Mouse (Mus musculus): Measurements from ENCODE around the gene Zfp185. TPM values are rescaled to one million over a fixed set of nuclear protein-coding genes. Genes with fewer than 3 reads are reported as not detected.

The Zfp185 gene
- polyA plus RNA-seq, 1 experiment from 2014 or later: 5.7 TPM

DNA sequence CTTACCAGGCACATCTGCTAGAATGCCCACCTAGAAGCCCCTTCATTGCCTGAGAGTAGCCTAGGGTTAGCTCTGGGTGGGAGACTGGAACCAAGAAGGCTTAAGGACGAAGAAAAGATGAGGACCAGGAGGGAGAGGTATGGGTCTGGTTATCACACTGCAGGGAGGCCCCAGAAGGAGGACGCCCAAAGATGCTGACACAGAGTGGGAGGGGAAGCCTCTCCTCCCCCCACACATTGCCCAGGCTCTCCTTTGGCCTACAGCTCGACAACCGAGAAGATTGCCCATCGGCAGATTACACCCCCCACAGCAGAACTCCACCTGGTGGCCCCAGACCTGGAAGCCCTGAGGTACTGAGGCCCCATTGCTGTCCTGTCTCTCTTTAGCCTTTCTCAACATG is 16.0 kb downstream of the Zfp185 start:
- TF ChIP-seq EP300 (IDR thresholded peaks at IDR 0.05): no peak
- TF ChIP-seq CTCF (IDR thresholded peaks at IDR 0.05): no peak
- no peak for DNase-seq (ENCODE audit: low spot score)
- Histone ChIP-seq H3K4me2 (replicated peaks; ENCODE audit: low read depth, low read length) (no peak overlapping the region), H3K4me3 (ENCODE audit: low read depth, low read length) (no peak overlapping the region), H3K9me3 (ENCODE audit: low read length) (no peaks in the 10 kb centered on the region), H3K9ac (replicated peaks; ENCODE audit: low read depth) (no peak overlapping the region), H3K27ac (ENCODE audit: low read length) (no peak overlapping the region), H3K4me1 (ENCODE audit: insufficient read depth, low read depth, low read length) (no peaks in the 10 kb centered on the region), H3K27me3 (replicated peaks; ENCODE audit: insufficient read depth, low read length) (no peaks in the 10 kb centered on the region), H3K36me3 (ENCODE audit: insufficient read depth, low read length) (no peaks in the 10 kb centered on the region)
- 63% methylated on average over 2 of the region's 5 CpGs for WGBS
- no peak for ATAC-seq

DNA sequence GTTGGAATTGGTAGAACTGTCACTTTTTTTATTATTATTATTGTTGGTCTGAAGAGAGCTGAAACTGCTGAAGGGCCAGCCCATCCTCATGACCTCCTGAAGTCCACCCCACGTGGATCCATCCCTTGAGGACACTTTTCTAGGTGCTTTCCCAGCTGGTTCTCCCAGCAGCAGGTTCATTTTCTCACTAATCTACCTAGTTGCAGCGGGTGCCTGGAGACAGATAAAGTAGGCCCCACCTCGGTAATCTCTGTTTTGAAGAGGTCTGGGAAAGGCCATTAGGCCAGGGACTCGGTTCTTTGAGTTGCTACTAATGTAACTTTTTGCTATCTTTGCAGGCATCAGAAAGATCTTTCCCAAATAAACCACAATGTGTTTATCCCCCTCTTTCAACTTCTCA is 18.5 kb downstream of the Zfp185 start:
- Histone ChIP-seq H3K27ac (ENCODE audit: low read length) (no peak overlapping the region), H3K4me3 (ENCODE audit: low read depth, low read length) (no peak overlapping the region), H3K4me2 (replicated peaks; ENCODE audit: low read depth, low read length) (no peak overlapping the region), H3K36me3 (ENCODE audit: insufficient read depth, low read length) (no peaks in the 10 kb centered on the region), H3K9me3 (ENCODE audit: low read length) (no peaks in the 10 kb centered on the region), H3K4me1 (ENCODE audit: insufficient read depth, low read depth, low read length) (no peaks in the 10 kb centered on the region), H3K27me3 (replicated peaks; ENCODE audit: insufficient read depth, low read length) (no peaks in the 10 kb centered on the region), H3K9ac (replicated peaks; ENCODE audit: low read depth) (no peak overlapping the region)
- DNase-seq (ENCODE audit: low spot score): no peak
- ATAC-seq: no peak
- WGBS: 72% methylated on average over 4 of the region's 4 CpGs
- TF ChIP-seq CTCF (IDR thresholded peaks at IDR 0.05) (no peak), EP300 (IDR thresholded peaks at IDR 0.05) (no peak)

DNA sequence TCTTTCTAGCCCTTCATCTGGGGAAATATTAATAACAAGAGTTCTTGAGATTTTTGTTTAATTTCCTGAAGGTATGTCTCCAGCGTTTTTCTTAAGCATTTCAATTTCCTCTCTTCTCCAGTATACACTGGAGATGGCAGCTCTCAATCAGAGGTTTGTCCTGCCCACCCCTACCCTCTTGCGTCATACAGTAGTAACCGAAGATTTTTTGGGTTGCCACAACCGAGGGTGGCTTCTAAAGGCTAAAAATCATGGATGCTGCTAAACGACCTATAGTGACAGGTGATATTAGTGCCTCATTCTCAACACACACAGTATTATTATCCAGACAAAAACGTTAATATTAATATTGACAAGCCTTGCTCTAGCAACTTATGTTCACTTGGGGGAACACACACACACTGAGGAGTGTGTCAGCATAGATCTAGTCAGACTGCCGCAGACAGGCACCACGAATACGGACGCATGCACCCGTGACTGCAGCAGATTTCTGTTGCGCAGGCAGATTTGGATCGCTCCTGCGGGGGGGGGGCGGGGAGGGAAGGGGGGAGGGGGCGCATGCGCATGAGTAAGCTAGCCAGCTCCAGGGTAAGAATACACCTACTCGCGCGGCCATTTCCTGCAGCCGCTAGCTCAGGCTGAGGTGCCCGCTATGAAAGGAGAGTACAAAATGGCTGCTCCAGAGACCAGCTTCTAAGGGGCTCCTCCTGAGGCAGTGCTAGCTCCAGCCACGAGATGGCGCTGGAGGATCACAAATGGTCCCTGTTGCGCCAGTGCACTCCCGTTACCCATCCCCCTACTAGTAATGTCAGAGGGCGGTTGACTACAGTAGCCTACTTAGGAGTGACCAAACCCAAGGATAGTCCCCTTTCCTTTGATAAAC is 20.7 kb downstream of the Zfp185 start:
- DNase-seq (ENCODE audit: low spot score): peak; percentile 95
- WGBS: 13% methylated on average over 19 of the region's 27 CpGs
- peak overlapping the region; percentile 41 for H3K4me2 ChIP-seq (replicated peaks; ENCODE audit: low read depth, low read length)
- H3K4me1 ChIP-seq (ENCODE audit: insufficient read depth, low read depth, low read length): no peaks in the 10 kb centered on the region
- no peaks in the 10 kb centered on the region for H3K27me3 ChIP-seq (replicated peaks; ENCODE audit: insufficient read depth, low read length)
- no peaks in the 10 kb centered on the region for H3K9me3 ChIP-seq (ENCODE audit: low read length)
- no peak overlapping the region for H3K9ac ChIP-seq (replicated peaks; ENCODE audit: low read depth)
- ATAC-seq: peak; percentile 99
- H3K36me3 ChIP-seq (ENCODE audit: insufficient read depth, low read length): no peaks in the 10 kb centered on the region
- TF ChIP-seq EP300 (IDR thresholded peaks at IDR 0.05) (0 out of 2 replicates have a peak, but pooled peaks have one; percentile 36), CTCF (IDR thresholded peaks at IDR 0.05) (peak; percentile 90)
- peak overlapping the region; percentile 25; the same call in 1 of the 2 replicates for H3K4me3 ChIP-seq (ENCODE audit: low read depth, low read length)
- H3K27ac ChIP-seq (ENCODE audit: low read length): peak overlapping the region; percentile 38; the same call in 1 of the 2 replicates

DNA sequence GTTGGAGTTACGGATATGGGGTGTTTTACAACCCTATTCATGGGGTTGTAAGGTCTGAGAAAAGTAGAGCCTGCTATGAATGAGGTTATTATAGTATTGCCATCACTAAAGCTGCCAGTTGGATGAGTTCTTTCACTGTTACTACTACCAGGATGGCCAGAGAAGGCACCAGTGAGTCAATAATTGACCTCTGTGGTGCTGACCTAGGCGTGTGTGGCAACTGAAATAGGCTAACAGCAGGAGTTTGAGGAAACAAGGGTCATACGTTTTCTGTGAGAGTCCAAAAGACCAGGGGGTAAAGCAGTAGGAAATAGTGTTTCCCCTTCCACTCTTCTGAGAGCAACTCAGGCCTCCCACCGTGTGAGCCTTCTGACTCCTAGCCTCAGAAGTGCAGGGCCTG is 25.7 kb downstream of the Zfp185 start:
- H3K9ac ChIP-seq (replicated peaks; ENCODE audit: low read depth): no peak overlapping the region
- WGBS: 71% methylated on average over 4 of the region's 4 CpGs
- H3K4me3 ChIP-seq (ENCODE audit: low read depth, low read length): no peak overlapping the region
- H3K27ac ChIP-seq (ENCODE audit: low read length): no peak overlapping the region
- no peaks in the 10 kb centered on the region for H3K36me3 ChIP-seq (ENCODE audit: insufficient read depth, low read length)
- no peak for ATAC-seq
- TF ChIP-seq EP300 (IDR thresholded peaks at IDR 0.05): no peak
- TF ChIP-seq CTCF (IDR thresholded peaks at IDR 0.05): no peak
- no peak for DNase-seq (ENCODE audit: low spot score)
- H3K9me3 ChIP-seq (ENCODE audit: low read length): no peaks in the 10 kb centered on the region
- no peaks in the 10 kb centered on the region for H3K27me3 ChIP-seq (replicated peaks; ENCODE audit: insufficient read depth, low read length)
- H3K4me1 ChIP-seq (ENCODE audit: insufficient read depth, low read depth, low read length): no peaks in the 10 kb centered on the region
- no peak overlapping the region for H3K4me2 ChIP-seq (replicated peaks; ENCODE audit: low read depth, low read length)

DNA sequence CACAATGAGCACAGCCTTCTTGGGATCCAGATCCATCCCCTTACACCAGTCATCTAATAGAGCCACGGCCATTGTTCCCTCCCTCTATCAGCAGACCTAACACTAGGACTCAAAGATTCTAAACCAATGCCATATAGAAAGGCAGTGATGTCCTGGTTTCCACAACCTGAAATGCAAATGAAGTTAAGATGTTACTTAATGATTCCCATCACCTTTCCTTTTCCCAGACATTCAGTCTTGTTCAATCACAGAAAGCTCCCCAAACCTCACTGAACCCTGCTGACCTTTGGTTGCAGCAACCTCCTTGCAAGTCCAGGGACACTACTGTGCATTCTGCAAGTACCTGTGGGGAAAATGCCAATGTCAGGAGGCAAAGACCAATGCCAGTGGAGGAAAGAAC is 49.9 kb downstream of the Zfp185 start, which contains the start of gene Pnma5:
Pnma5 (minus strand) TSS at position 101 of the 400 bp plus-strand sequence.
- no peak within 1 kb of the TSS for H3K9ac ChIP-seq (replicated peaks; ENCODE audit: low read depth)
- H3K4me2 ChIP-seq (replicated peaks; ENCODE audit: low read depth, low read length): no peak within 1 kb of the TSS
- TF ChIP-seq CTCF (IDR thresholded peaks at IDR 0.05) (no peak), EP300 (IDR thresholded peaks at IDR 0.05) (no peak)
- no peak within 1 kb of the TSS for H3K4me3 ChIP-seq (ENCODE audit: low read depth, low read length)
- H3K36me3 ChIP-seq (ENCODE audit: insufficient read depth, low read length): no peaks in the 10 kb centered on the region
- H3K9me3 ChIP-seq (ENCODE audit: low read length): no peaks in the 10 kb centered on the region
- no peaks in the 10 kb centered on the region for H3K27me3 ChIP-seq (replicated peaks; ENCODE audit: insufficient read depth, low read length)
- H3K4me1 ChIP-seq (ENCODE audit: insufficient read depth, low read depth, low read length): no peaks in the 10 kb centered on the region
- WGBS: 67% methylated on average over 1 of the region's 1 CpGs
- no peak within 1 kb of the TSS for H3K27ac ChIP-seq (ENCODE audit: low read length)
- ATAC-seq: no peak
- DNase-seq (ENCODE audit: low spot score): no peak

DNA sequence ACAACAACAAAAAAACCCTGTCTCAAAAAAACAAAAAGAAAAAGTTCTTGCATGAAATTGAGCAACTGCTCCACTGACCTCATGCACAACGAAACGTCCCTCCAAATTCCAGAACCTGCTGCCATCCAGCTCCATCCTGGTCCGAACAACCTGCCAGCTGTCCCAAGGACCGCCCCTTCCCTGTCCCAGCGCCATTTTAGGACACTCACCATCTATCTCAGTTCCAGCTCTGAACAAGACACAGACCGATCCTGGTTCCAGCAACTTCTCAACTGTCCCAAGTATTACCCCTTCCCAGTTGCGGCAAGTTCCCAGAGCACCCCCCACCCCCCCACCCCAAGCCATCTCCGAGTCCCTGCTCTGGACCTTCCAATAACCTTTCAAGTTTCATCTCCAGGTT is 51.7 kb downstream of the Zfp185 start:
- Histone ChIP-seq H3K4me1 (ENCODE audit: insufficient read depth, low read depth, low read length) (no peaks in the 10 kb centered on the region), H3K27ac (ENCODE audit: low read length) (no peak overlapping the region), H3K4me3 (ENCODE audit: low read depth, low read length) (no peak overlapping the region), H3K9me3 (ENCODE audit: low read length) (no peaks in the 10 kb centered on the region), H3K36me3 (ENCODE audit: insufficient read depth, low read length) (no peaks in the 10 kb centered on the region), H3K27me3 (replicated peaks; ENCODE audit: insufficient read depth, low read length) (no peaks in the 10 kb centered on the region), H3K4me2 (replicated peaks; ENCODE audit: low read depth, low read length) (no peak overlapping the region), H3K9ac (replicated peaks; ENCODE audit: low read depth) (no peak overlapping the region)
- no peak for ATAC-seq
- DNase-seq (ENCODE audit: low spot score): no peak
- 75% methylated on average over 8 of the region's 8 CpGs for WGBS
- no peak for TF ChIP-seq EP300 (IDR thresholded peaks at IDR 0.05)
- TF ChIP-seq CTCF (IDR thresholded peaks at IDR 0.05): no peak

Measured in lung, postnatal 0 days (tissue).